Mouse (Mus musculus) lung, embryonic 14.5 days (tissue): Measurements from ENCODE around the gene Ncapd3. TPM values are rescaled to one million over a fixed set of nuclear protein-coding genes. Genes with fewer than 3 reads are reported as not detected.
A peak's percentile ranks its signal among the peaks of the same experiment; 100 is the strongest.

Experiments
- ATAC-seq: fragments of 200-750 bp; cut with Nextera tagmentation; 2 replicates; pipeline ENCODE4 v1.8.0; 2017; ENCODE audit warnings: mild to moderate bottlenecking, moderate TSS enrichment, moderate library complexity; ENCODE audit not compliant: insufficient read depth
- DNase-seq: peaks from one replicate; pipeline ENCODE4 v3.0.0-alpha.2; 2015
- H3K27ac ChIP-seq: fragments of 300-500 bp; sonication (generic); 2 replicates; pipeline ENCODE4 v1.5.1; 2014; ENCODE audit warnings: low read depth, mild to moderate bottlenecking, moderate library complexity
- H3K27me3 ChIP-seq: fragments of 300-500 bp; sonication (generic); 2 replicates; pipeline ENCODE4 v1.6.1; 2014; ENCODE audit warnings: low read length, control low read depth; ENCODE audit not compliant: insufficient read depth
- H3K36me3 ChIP-seq: fragments of 300-500 bp; sonication (generic); 2 replicates; pipeline ENCODE4 v1.6.1; 2014; ENCODE audit warnings: control low read depth; ENCODE audit not compliant: insufficient read depth
- H3K4me1 ChIP-seq: fragments of 300-500 bp; sonication (generic); 2 replicates; pipeline ENCODE4 v1.6.1; 2014; ENCODE audit warnings: antibody characterized with exemption, control low read depth; ENCODE audit not compliant: insufficient read depth
- H3K4me2 ChIP-seq: fragments of 300-500 bp; sonication (generic); 2 replicates; pipeline ENCODE4 v1.6.1; 2014; ENCODE audit warnings: mild to moderate bottlenecking
- H3K4me3 ChIP-seq: fragments of 300-500 bp; sonication (generic); 2 replicates; pipeline ENCODE4 v1.5.1; 2014; ENCODE audit warnings: low read depth, low read length
- H3K9ac ChIP-seq: fragments of 300-500 bp; sonication (generic); 2 replicates; pipeline ENCODE4 v1.6.1; 2014
- H3K9me3 ChIP-seq: fragments of 300-500 bp; sonication (generic); 2 replicates; pipeline ENCODE4 v1.6.1; 2016; ENCODE audit warnings: low read depth, low read length, control low read depth
- CTCF ChIP-seq: IDR thresholded peaks from 2 replicates; pipeline ENCODE4 v1.5.1; 2016; ENCODE audit warnings: antibody characterized with exemption, low read depth
- WGBS: fragments of 180-500 bp; shearing (Covaris S2); extraction: QIAGEN DNeasy Blood & Tissue Kit; methylation state at CpG from one replicate; pipeline ENCODE4 v1.1.7; 2014; 5-methylcytosine and 5-hydroxymethylcytosine counted together
- polyA plus RNA-seq: library from polyadenylated mRNA; unstranded; fragments of >200 nt; fragmentation: Nextera tagmentation; extraction: Ambion mirVana; gene quantifications from 2 replicates; pipeline ENCODE4 v1.2.1, GENCODE M21; 2014

Gene Ncapd3
- polyA plus RNA-seq, 1 experiment from 2014 or later, result 44.1 TPM

DNA sequence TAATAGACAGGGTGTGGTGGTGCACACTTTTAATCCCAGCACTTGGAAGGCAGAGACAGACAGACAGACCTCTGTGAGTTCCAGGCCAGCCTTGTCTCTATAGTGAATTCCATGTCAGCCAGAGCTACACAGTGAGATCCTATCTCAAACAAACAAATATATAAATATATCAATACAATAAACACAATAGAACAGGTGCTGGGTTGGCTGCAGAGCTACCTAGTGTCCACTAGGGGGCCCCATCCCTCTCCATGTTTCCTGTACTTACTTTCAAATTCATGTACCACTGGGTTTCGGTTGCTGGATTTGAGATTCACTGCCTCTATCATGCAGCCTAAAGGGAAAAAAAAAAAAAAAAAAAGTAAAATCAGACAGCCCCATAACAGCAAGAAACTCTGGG is 76.1 kb downstream of the Ncapd3 start:
- Histone ChIP-seq H3K36me3 (peaks cover 21% of the 10 kb centered on the region), H3K9ac (no peak overlapping the region), H3K4me3 (no peak overlapping the region), H3K4me2 (no peak overlapping the region), H3K27ac (no peak overlapping the region), H3K27me3 (no peaks in the 10 kb centered on the region), H3K9me3 (no peaks in the 10 kb centered on the region), H3K4me1 (0 out of 2 replicates have a peak, but pooled peaks cover 5% of the 10 kb centered on the region)
- 60% methylated on average over 1 of the region's 1 CpGs for WGBS
- ATAC-seq (no peak), DNase-seq (peak; percentile 74)
- TF ChIP-seq CTCF, result peak; percentile 80

DNA sequence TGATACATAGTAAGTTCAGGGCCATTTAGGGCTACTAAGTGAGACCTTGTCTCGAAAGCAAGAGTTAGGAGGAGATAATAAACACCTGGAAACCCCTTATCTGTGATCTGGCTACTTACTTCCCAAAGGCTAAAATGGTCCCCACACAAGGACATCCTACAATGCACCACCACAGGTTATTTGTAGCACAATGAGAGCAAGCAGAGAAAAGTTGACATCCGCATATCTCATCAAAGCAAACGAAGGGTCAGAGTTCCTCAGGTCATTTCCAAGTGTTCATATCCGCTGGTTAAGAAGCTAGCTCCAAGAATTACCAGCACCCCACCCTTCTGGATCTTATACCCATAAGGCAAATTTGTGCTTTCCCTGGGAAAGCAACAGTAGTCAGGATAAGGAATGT is 78.5 kb downstream of the Ncapd3 start:
- no peak overlapping the region for H3K4me3 ChIP-seq
- H3K4me2 ChIP-seq, result no peak overlapping the region
- no peak for ATAC-seq
- no peak overlapping the region for H3K9ac ChIP-seq
- 0 out of 2 replicates have a peak, but pooled peaks cover 2% of the 10 kb centered on the region for H3K36me3 ChIP-seq
- H3K27ac ChIP-seq, result no peak overlapping the region
- no peak for DNase-seq
- no peaks in the 10 kb centered on the region for H3K9me3 ChIP-seq
- 0 out of 2 replicates have a peak, but pooled peaks cover 5% of the 10 kb centered on the region for H3K4me1 ChIP-seq
- no peak for TF ChIP-seq CTCF
- no peaks in the 10 kb centered on the region for H3K27me3 ChIP-seq
- 73% methylated on average over 4 of the region's 4 CpGs for WGBS

DNA sequence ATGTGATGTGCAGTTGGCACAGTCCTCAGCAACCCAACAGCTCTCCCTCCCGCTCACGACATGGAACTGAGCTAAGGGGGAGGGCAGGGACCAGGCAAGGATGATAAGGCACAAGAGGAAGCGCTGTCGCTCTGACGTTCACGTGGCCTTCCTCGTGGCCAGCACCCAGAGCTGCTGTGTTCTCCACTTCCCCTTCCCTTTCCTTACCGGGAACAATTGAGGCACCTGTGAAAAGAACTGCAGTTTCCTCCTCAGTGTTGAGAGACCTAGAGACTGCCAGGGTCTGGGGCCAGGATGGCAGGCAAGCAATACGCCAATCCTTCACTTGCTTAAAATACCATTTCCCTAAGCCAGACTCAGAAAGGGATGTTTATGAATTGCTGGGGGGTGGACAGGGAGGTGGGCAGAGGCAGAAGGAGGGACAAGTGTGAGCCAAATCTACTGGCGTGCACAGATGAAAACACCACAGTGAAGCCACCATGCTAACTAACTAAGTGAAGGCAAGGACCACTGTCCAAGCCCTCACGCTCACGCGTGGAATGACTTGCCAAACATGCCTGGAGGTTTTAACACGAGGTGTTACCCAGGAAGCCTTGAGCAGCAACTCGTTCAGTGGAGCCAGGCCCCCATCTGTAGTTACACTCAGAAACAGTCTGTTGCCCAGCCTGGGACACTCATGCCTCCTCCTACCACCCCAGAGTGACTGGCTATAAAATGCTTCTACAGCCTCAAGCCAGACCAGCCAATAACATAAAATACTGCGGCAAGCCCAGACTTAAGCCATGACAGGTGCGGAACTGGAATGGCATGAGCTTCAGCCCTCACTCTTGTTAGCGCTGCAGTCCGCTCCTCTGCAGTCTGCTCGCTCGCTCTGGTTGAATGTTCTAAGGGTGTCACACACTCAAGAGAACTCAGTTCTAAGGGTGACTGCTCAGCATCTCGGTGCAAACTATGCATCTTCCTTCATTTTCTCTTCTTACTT is 79.8 kb downstream of the Ncapd3 start:
- no peaks in the 10 kb centered on the region for H3K27me3 ChIP-seq
- H3K27ac ChIP-seq, result peak overlapping the region; percentile 27; the same call in 1 of the 2 replicates
- H3K9ac ChIP-seq, result no peak overlapping the region
- TF ChIP-seq CTCF, result no peak
- H3K4me3 ChIP-seq, result no peak overlapping the region
- DNase-seq (peak; percentile 58), ATAC-seq (peak; percentile 74)
- H3K4me1 ChIP-seq, result 0 out of 2 replicates have a peak, but pooled peaks cover 5% of the 10 kb centered on the region
- H3K9me3 ChIP-seq, result no peaks in the 10 kb centered on the region
- H3K36me3 ChIP-seq, result no peaks in the 10 kb centered on the region
- 64% methylated on average over 22 of the region's 22 CpGs for WGBS
- H3K4me2 ChIP-seq, result no peak overlapping the region

DNA sequence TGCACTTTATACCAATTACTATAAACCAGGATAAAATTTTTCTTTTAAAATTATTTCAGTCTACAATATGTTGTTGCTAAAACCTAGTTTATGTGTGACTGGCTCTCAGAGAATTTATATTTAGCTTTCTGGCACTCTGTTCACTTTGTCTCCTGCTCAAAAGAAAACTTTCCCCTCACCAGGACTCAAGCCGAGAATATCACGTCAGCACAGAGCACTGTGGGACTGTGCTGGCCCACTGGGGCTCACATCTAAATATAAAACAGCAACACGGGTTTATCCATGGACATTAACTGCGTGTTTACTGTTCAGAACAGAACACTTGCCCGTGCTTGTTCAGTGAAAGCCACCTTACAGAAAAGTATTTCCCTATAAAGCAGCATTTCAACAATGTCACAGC is 80.7 kb downstream of the Ncapd3 start:
- Histone ChIP-seq H3K27ac (peak overlapping the region; percentile 60), H3K36me3 (no peaks in the 10 kb centered on the region), H3K4me3 (no peak overlapping the region), H3K27me3 (no peaks in the 10 kb centered on the region), H3K9ac (no peak overlapping the region), H3K9me3 (no peaks in the 10 kb centered on the region), H3K4me1 (0 out of 2 replicates have a peak, but pooled peaks cover 5% of the 10 kb centered on the region), H3K4me2 (no peak overlapping the region)
- DNase-seq (no peak), ATAC-seq (no peak)
- 65% methylated on average over 5 of the region's 5 CpGs for WGBS
- TF ChIP-seq CTCF, result no peak

DNA sequence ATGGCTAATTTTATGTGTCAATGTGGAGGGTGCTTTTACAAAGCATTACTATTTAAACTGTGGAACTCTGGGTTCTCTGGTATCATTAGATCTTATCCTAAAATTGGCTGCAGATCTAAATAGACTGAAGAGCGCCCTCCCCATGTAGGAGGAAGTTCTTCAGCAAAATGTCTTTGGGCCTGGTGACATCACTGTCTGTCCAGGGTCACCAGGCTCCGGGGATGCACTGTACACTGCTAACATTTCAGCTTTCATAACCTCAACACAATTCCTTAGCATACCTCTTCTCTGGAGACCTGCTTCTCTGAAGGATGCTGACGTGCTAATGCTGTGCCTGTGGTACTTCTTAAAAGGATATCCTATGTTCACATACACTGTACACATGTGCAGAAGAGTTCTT is 81.8 kb downstream of the Ncapd3 start:
- 86% methylated on average over 3 of the region's 3 CpGs for WGBS
- Histone ChIP-seq H3K9me3 (no peaks in the 10 kb centered on the region), H3K4me2 (no peak overlapping the region), H3K27me3 (no peaks in the 10 kb centered on the region), H3K9ac (no peak overlapping the region), H3K36me3 (no peaks in the 10 kb centered on the region), H3K4me1 (0 out of 2 replicates have a peak, but pooled peaks cover 5% of the 10 kb centered on the region), H3K27ac (no peak overlapping the region), H3K4me3 (no peak overlapping the region)
- DNase-seq (no peak), ATAC-seq (no peak)
- TF ChIP-seq CTCF, result no peak

DNA sequence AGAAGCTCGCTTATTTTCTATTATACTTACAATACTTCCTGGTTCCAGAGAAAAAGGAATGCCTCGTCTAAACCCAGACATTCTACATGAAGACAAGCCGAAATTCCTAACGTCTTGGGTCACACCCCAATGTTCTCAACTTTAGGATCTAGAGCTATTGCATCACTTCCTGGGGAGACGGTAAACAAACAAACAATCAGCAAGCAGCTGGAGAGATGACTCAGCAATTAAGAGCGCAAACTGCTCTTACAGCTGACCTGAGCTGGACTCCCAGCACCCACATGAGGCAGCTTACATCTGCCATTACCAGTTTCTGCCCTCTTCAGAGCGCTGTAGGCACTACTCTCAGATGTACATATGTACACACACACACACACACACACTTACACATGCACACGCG is 91.3 kb downstream of the Ncapd3 start:
- 80% methylated on average over 9 of the region's 9 CpGs for WGBS
- no peak for DNase-seq
- H3K4me3 ChIP-seq, result no peak overlapping the region
- H3K4me2 ChIP-seq, result no peak overlapping the region
- no peak for TF ChIP-seq CTCF
- ATAC-seq, result no peak
- no peak overlapping the region for H3K27ac ChIP-seq
- no peaks in the 10 kb centered on the region for H3K9me3 ChIP-seq
- no peaks in the 10 kb centered on the region for H3K27me3 ChIP-seq
- H3K36me3 ChIP-seq, result no peaks in the 10 kb centered on the region
- no peak overlapping the region for H3K9ac ChIP-seq
- H3K4me1 ChIP-seq, result no peaks in the 10 kb centered on the region

DNA sequence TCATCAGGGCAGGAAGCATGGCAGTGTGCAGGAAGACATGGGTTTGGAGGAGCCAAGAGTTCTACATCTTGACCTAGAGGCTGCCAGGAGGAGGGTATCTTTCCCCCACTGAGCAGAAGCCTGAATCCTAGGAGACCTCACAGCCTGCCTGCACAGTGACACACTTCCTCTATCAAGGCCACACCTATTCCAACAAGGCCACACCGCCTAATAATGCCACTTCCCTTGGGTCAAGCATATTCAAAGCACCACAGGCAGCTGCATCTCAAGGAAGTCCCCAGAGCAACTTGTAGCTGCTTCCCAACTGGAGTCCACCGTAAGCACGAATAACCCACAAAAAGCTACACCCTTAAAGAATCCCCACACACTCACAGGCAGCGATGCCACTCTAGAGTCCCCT is 92.1 kb downstream of the Ncapd3 start:
- 78% methylated on average over 4 of the region's 4 CpGs for WGBS

More for the DNA sequence above, 92.1 kb downstream of the Ncapd3 start:
- no peak overlapping the region for H3K9ac ChIP-seq
- no peaks in the 10 kb centered on the region for H3K9me3 ChIP-seq
- H3K4me1 ChIP-seq, result no peaks in the 10 kb centered on the region
- no peak for DNase-seq
- H3K4me2 ChIP-seq, result no peak overlapping the region
- no peak for ATAC-seq
- H3K27me3 ChIP-seq, result no peaks in the 10 kb centered on the region
- no peak overlapping the region for H3K27ac ChIP-seq
- no peaks in the 10 kb centered on the region for H3K36me3 ChIP-seq
- TF ChIP-seq CTCF, result no peak
- H3K4me3 ChIP-seq, result no peak overlapping the region
